Mouse (Mus musculus) liver, embryonic 16.5 days (tissue): ENCODE data around the gene Dvl1. TPM values are rescaled to one million over a fixed set of nuclear protein-coding genes. Genes with fewer than 3 reads are reported as not detected.

Source experiments
- ATAC-seq: fragments of 200-750 bp; cut with Nextera tagmentation; 2 replicates; pipeline ENCODE4 v1.8.0; 2017; ENCODE audit warnings: low read depth, mild to moderate bottlenecking, moderate number of reproducible peaks, moderate library complexity
- H3K27ac ChIP-seq: fragments of 300-500 bp; sonication (generic); 2 replicates; pipeline ENCODE4 v1.5.1; 2014; ENCODE audit warnings: mild to moderate bottlenecking, low read length
- H3K27me3 ChIP-seq: fragments of 300-500 bp; sonication (generic); 2 replicates; pipeline ENCODE4 v1.6.1; 2014; ENCODE audit warnings: low read depth, low read length, mixed read lengths; ENCODE audit not compliant: control insufficient read depth, insufficient read depth
- H3K36me3 ChIP-seq: fragments of 300-500 bp; sonication (generic); 2 replicates; pipeline ENCODE4 v1.6.1; 2014; ENCODE audit warnings: mild to moderate bottlenecking; ENCODE audit not compliant: control insufficient read depth, insufficient read depth
- H3K4me1 ChIP-seq: fragments of 300-500 bp; sonication (generic); 2 replicates; pipeline ENCODE4 v1.6.1; 2014; ENCODE audit warnings: low read depth, low read length, mixed read lengths; ENCODE audit not compliant: control insufficient read depth
- H3K4me2 ChIP-seq: fragments of 300-500 bp; sonication (generic); 2 replicates; pipeline ENCODE4 v1.6.1; 2014; ENCODE audit warnings: low read depth, low read length, mixed read lengths
- H3K4me3 ChIP-seq: fragments of 300-500 bp; sonication (generic); 2 replicates; pipeline ENCODE4 v1.5.1; 2014; ENCODE audit warnings: low read depth, mild to moderate bottlenecking, low read length
- H3K9ac ChIP-seq: fragments of 300-500 bp; sonication (generic); 2 replicates; pipeline ENCODE4 v1.6.1; 2014; ENCODE audit warnings: low read depth, low read length
- H3K9me3 ChIP-seq: fragments of 300-500 bp; sonication (generic); replicated peaks from 2 replicates; pipeline ENCODE4 v1.6.1; 2016; ENCODE audit warnings: low read length; ENCODE audit not compliant: control insufficient read depth
- WGBS: fragments of 180-500 bp; shearing (Covaris S2); extraction: QIAGEN DNeasy Blood & Tissue Kit; methylation state at CpG from one replicate; pipeline ENCODE4 v1.1.7; 2014; ENCODE audit not compliant: insufficient replicate concordance; 5-methylcytosine and 5-hydroxymethylcytosine counted together
- polyA plus RNA-seq: library from polyadenylated mRNA; unstranded; fragments of >200 nt; fragmentation: Nextera tagmentation; extraction: Ambion mirVana; gene quantifications from 2 replicates; pipeline ENCODE4 v1.2.1, GENCODE M21; 2015

The Dvl1 gene
- polyA plus RNA-seq, 1 experiment from 2014 or later, result 1.9 TPM

DNA sequence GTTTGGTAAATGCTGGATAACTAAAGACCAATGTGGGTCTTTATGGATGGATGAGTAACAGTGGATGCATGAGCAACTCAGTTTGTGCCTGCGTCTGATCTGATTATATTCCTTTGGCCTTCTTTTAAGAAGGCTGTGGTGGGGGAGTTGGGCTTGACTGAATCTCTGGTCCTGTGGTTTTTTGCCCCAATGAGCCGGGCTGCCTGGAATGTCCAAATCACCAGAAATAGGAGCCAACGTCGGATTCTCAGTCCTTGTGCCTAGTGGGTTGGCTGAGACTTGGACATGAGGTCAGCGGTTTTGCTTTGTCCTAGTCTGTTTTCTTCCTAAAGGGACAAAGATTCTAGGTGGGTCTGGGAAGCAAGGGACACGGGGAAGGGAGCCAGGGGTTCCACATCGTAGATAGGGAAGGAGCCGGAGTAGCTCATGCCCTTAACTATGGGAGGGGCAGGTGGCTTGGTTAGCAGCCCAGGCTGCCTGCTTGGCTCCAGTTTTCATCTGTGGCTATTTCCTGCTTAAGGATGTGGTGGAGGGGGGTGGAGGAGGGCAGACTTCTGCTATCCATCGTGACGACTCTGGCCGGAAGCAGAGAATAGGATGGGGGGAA is 9.7 kb upstream of the Dvl1 start:
- 33% methylated on average over 11 of the region's 11 CpGs for WGBS
- Histone ChIP-seq H3K27me3 (peaks cover 20% of the 10 kb centered on the region), H3K4me3 (no peak overlapping the region), H3K9ac (no peak overlapping the region), H3K27ac (peak overlapping the region; percentile 41; the same call in 1 of the 2 replicates), H3K4me1 (peaks cover 29% of the 10 kb centered on the region), H3K4me2 (no peak overlapping the region), H3K36me3 (no peaks in the 10 kb centered on the region), H3K9me3 (no peaks in the 10 kb centered on the region)
- ATAC-seq, result no peak

DNA sequence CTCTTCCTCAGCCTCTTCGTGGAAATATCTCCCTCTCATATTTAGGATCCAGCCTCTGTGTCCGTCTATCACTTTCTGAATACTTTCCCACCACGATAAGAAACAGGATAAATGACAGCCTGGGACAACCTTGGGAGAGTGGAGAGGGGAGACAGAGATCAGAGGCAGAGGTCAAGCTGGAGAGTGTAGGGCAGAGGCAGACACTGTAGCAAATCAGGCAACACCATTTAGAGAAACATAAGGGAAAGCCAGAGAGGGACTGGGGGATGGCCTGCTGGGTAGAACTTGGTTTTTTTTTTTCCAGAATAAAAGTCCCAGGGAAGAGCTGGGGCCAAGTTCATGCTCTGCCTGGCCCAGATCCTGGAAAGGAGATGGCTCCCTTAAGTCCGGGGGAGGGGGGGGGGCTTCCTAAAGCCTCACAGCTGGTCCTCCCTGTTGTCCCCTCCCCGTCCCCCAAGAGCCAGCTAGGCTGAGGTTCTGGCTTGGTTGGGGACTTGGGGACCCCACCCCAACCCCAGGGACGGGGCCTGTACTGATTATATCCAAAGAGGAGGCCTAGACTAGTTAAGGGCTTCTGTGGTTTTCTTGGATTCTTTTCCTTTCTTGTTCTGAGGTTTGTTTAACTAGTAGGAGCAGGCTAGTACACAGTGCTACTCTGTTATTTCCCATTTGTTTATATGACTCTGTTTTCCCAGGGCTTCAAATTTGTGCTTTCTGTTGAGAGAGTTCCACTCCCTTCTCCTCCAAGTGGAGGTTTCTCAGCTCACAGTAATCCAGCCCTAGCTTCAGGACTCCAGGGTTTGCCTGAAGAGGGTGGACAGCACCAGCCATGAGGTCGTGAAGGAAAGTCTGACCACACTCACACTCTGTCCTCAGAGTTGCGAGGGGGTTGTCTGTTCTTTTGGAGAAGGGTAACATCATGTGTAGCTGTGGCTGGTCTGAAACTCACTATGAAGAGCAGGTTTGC is 8.7 kb upstream of the Dvl1 start:
- H3K27ac ChIP-seq, result peak overlapping the region; percentile 41; the same call in 1 of the 2 replicates

DNA sequence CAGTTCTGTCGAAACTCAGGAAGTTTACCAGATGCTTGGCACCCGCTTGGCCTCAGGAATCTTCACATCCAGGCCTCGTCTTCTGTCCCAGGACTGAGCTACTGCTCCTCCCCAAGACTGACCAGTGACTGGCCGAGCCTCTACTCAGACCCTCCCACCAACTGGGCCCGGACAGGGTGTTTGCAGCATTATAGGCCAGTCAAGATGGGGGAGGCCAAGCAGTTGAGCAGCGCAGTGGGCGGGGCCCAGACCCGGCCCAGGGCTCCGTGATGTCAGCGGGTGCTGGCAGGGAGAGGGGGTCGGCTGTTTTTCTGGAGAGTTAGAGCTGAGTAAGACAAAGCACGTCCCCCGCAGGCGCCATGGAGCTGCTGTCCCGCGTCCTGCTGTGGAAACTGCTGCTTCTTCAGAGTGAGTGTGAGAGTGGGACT is 7.7 kb upstream of the Dvl1 start, which contains the start of gene Mxra8:
Gene Mxra8, plus strand, starts transcription at position 198 of the 428 bp plus-strand sequence.
- H3K4me3 ChIP-seq, result peak within 1 kb of the TSS; percentile 60
- peaks cover 17% of the 10 kb centered on the region for H3K4me1 ChIP-seq
- 24% methylated on average over 16 of the region's 16 CpGs for WGBS
- peaks cover 25% of the 10 kb centered on the region for H3K27me3 ChIP-seq
- no peaks in the 10 kb centered on the region for H3K36me3 ChIP-seq
- no peaks in the 10 kb centered on the region for H3K9me3 ChIP-seq
- ATAC-seq, result peak; percentile 56
- peak within 1 kb of the TSS; percentile 35 for H3K9ac ChIP-seq
- H3K4me2 ChIP-seq, result peak within 1 kb of the TSS; percentile 78
- H3K27ac ChIP-seq, result peak within 1 kb of the TSS; percentile 12; the same call in 1 of the 2 replicates

More for the DNA sequence above, 8.7 kb upstream of the Dvl1 start:
- Histone ChIP-seq H3K4me1 (peaks cover 23% of the 10 kb centered on the region), H3K9me3 (no peaks in the 10 kb centered on the region), H3K27me3 (peaks cover 25% of the 10 kb centered on the region), H3K4me2 (no peak overlapping the region), H3K4me3 (no peak overlapping the region), H3K36me3 (no peaks in the 10 kb centered on the region), H3K9ac (no peak overlapping the region)
- ATAC-seq, result no peak
- 40% methylated on average over 8 of the region's 8 CpGs for WGBS

DNA sequence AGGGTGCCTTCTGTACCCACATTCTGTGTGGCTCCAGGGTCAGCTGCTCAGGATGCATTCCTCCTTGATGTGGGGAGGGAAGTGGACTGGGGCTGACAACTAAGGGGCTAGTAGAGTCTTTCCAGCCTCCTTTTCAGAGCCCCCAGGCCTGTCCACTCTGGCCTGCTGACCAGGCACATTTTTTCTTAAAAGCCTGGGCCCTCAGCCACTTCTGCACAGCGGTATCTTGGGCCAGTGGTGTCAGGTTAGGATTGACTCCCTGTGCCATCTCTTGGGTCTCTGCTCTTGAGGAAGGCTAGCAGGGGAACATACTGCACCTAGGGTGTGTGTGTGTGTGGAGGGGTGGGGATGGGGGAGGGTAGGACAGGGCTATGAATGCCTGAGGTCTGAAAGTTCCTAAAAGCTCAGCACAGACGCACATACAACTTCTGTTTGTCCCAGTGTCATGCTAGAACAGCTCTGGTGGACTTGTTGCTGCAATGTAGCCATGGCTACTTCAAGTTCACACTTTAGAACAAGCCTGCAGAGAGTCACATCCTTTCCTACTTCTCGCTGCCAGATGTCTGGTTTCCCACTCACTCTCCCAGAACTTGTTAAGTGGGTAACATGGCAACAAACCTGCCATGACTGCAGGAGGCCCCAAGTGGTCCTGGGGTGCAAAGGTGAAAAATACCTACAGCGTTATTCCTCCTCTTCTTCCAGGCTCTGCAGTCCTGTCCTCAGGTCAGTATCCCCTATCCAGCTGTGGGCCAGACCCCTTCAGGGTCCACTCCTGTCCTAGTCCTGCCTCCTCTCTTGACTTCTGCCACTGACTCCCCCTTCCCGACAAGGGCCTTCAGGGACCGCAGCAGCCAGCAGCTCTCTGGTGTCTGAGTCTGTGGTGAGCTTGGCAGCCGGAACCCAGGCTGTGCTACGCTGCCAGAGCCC is 6.9 kb upstream of the Dvl1 start:
- Histone ChIP-seq H3K27ac (peak overlapping the region; percentile 12; the same call in 1 of the 2 replicates), H3K4me3 (peak overlapping the region; percentile 60), H3K27me3 (peaks cover 25% of the 10 kb centered on the region), H3K9ac (peak overlapping the region; percentile 35), H3K9me3 (no peaks in the 10 kb centered on the region), H3K36me3 (no peaks in the 10 kb centered on the region), H3K4me1 (peaks cover 17% of the 10 kb centered on the region), H3K4me2 (peak overlapping the region; percentile 78)
- no peak for ATAC-seq
- 25% methylated on average over 8 of the region's 8 CpGs for WGBS

DNA sequence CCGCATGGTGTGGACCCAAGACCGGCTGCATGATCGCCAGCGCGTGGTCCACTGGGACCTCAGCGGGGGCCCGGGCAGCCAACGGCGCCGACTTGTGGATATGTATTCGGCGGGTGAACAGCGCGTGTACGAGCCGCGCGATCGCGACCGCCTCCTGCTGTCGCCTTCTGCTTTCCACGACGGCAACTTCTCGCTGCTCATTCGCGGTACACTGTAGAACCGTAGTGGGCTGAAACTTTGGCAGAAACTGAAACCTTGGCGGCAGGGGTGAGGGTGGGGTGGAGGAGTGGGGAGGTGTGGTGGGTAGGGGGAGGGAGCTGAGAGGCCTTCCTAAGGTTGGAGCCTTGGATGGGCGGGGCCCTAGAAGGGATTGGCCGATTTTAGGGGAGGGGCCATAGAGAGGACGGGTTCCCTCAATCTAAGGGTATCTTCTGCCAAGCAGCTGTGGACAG is 6.2 kb upstream of the Dvl1 start:
- Histone ChIP-seq H3K36me3 (no peaks in the 10 kb centered on the region), H3K4me3 (peak overlapping the region; percentile 60), H3K9ac (peak overlapping the region; percentile 35), H3K27ac (no peak overlapping the region), H3K4me1 (peaks cover 17% of the 10 kb centered on the region), H3K9me3 (no peaks in the 10 kb centered on the region), H3K27me3 (peaks cover 25% of the 10 kb centered on the region), H3K4me2 (peak overlapping the region; percentile 78)
- WGBS, result under 1% methylated on average over 32 of the region's 32 CpGs
- ATAC-seq, result peak; percentile 76

DNA sequence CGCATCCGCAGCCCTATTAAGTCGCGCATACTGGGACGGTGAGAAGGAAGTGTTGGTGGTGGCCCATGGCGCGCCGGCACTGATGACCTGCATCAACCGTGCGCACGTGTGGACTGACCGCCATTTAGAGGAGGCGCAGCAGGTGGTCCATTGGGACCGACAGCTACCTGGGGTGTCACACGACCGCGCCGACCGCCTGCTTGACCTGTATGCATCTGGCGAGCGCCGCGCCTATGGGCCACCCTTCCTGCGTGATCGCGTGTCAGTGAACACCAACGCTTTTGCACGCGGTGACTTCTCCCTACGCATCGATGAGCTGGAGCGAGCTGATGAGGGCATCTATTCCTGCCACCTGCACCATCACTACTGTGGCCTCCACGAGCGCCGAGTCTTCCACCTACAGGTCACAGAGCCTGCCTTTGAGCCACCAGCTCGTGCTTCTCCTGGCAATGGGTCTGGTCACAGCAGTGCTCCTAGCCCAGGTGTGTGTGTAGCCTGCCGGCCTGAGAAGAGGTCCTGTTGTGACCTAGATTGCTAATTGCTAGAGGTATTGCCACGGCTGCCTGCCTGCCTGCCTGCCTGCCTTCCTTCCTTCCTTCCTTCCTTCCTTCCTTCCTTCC is 5.4 kb upstream of the Dvl1 start:
- ATAC-seq, result no peak
- no peak overlapping the region for H3K9ac ChIP-seq
- peaks cover 21% of the 10 kb centered on the region for H3K4me1 ChIP-seq
- no peaks in the 10 kb centered on the region for H3K9me3 ChIP-seq
- peak overlapping the region; percentile 60; the same call in 1 of the 2 replicates for H3K4me3 ChIP-seq
- no peaks in the 10 kb centered on the region for H3K36me3 ChIP-seq
- peak overlapping the region; percentile 78 for H3K4me2 ChIP-seq
- no peak overlapping the region for H3K27ac ChIP-seq
- 48% methylated on average over 38 of the region's 38 CpGs for WGBS
- peaks cover 25% of the 10 kb centered on the region for H3K27me3 ChIP-seq

DNA sequence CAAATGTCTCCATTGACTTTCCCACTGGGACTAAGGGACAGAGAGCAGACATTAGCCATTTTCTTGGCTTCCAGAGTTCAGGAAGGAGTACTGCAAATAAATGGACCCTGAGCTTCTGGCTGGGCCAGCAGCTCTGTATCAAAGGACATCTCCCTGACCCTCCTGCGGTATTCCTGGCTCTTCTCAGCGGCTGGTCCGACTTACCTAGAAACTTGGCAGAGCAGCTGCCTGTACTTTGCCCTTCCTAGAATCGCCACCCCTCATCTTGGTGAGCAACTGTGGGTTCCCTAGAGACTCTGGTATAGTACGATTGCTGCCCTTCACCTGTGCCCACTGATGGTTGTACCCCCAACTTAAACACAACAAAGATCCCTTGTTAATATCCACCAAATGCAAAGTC is 4.0 kb upstream of the Dvl1 start:
- peaks cover 25% of the 10 kb centered on the region for H3K27me3 ChIP-seq
- H3K4me2 ChIP-seq, result no peak overlapping the region
- 74% methylated on average over 5 of the region's 5 CpGs for WGBS
- H3K4me3 ChIP-seq, result no peak overlapping the region
- no peak overlapping the region for H3K27ac ChIP-seq
- no peak overlapping the region for H3K9ac ChIP-seq
- ATAC-seq, result no peak
- peaks cover 29% of the 10 kb centered on the region for H3K4me1 ChIP-seq
- H3K36me3 ChIP-seq, result no peaks in the 10 kb centered on the region
- no peaks in the 10 kb centered on the region for H3K9me3 ChIP-seq
